Mouse (Mus musculus) forebrain, embryonic 10.5 days (tissue): ENCODE results near the gene Ifna1. TPM values are rescaled to one million over a fixed set of nuclear protein-coding genes. Genes with fewer than 3 reads are reported as not detected.

Experiments used
- DNase-seq: peaks from one replicate; pipeline ENCODE4 v3.0.0-alpha.2; 2017; ENCODE audit warnings: low spot score; ENCODE audit errors: extremely low spot score
- H3K27ac ChIP-seq: fragments of 300-500 bp; sonication (generic); 2 replicates; pipeline ENCODE4 v1.5.1; 2016; ENCODE audit warnings: mild to moderate bottlenecking
- H3K27me3 ChIP-seq: fragments of 300-500 bp; sonication (generic); 2 replicates; pipeline ENCODE4 v1.6.1; 2016; ENCODE audit warnings: mild to moderate bottlenecking; ENCODE audit not compliant: poor library complexity, severe bottlenecking
- H3K36me3 ChIP-seq: fragments of 300-500 bp; sonication (generic); replicated peaks from 2 replicates; pipeline ENCODE4 v1.6.1; 2016; ENCODE audit warnings: mild to moderate bottlenecking, moderate library complexity
- H3K4me1 ChIP-seq: fragments of 300-500 bp; sonication (generic); 2 replicates; pipeline ENCODE4 v1.6.1; 2016
- H3K4me3 ChIP-seq: fragments of 300-500 bp; sonication (generic); 2 replicates; pipeline ENCODE4 v1.5.1; 2016; ENCODE audit warnings: mild to moderate bottlenecking, moderate library complexity
- H3K9me3 ChIP-seq: fragments of 300-500 bp; sonication (generic); 2 replicates; pipeline ENCODE4 v1.6.1; 2016; ENCODE audit warnings: mild to moderate bottlenecking, moderate library complexity
- WGBS: fragments of 180-500 bp; shearing (Covaris S2); methylation state at CpG from one replicate; pipeline ENCODE4 v1.1.7; 2016; 5-methylcytosine and 5-hydroxymethylcytosine counted together
- polyA plus RNA-seq: library from polyadenylated mRNA; unstranded; fragments of >200 nt; fragmentation: Nextera tagmentation; extraction: Ambion mirVana; gene quantifications from 2 replicates; pipeline ENCODE4 v1.2.1, GENCODE M21; 2016

Ifna1 gene
- polyA plus RNA-seq, 1 experiment from 2014 or later: not detected

- H3K9me3 ChIP-seq: no peaks in the 10 kb centered on the region
- H3K4me3 ChIP-seq: no peak overlapping the region
- no peaks in the 10 kb centered on the region for H3K36me3 ChIP-seq
- H3K27ac ChIP-seq: no peak overlapping the region
- peaks cover 10% of the 10 kb centered on the region for H3K4me1 ChIP-seq
- WGBS: 57% methylated on average over 2 of the region's 2 CpGs
- no peaks in the 10 kb centered on the region for H3K27me3 ChIP-seq
- DNase-seq: no peak
Observed at GRCm38 (mm10) chr4:88845334-88845733, 4.6 kb upstream of the Ifna1 start.

GRCm38 (mm10) chr4:88851026-88851763 lies 1.3 kb downstream of the Ifna1 start:
- H3K4me3 ChIP-seq: no peak overlapping the region
- no peaks in the 10 kb centered on the region for H3K27me3 ChIP-seq
- no peak for DNase-seq
- 38% methylated on average over 4 of the region's 4 CpGs for WGBS
- H3K36me3 ChIP-seq: no peaks in the 10 kb centered on the region
- no peaks in the 10 kb centered on the region for H3K9me3 ChIP-seq
- H3K27ac ChIP-seq: peak overlapping the region; percentile 73; the same call in 1 of the 2 replicates
- peaks cover 15% of the 10 kb centered on the region for H3K4me1 ChIP-seq

- Histone ChIP-seq H3K9me3 (no peaks in the 10 kb centered on the region), H3K4me3 (no peak overlapping the region), H3K27me3 (peaks cover 23% of the 10 kb centered on the region), H3K36me3 (no peaks in the 10 kb centered on the region), H3K27ac (no peak overlapping the region), H3K4me1 (peaks cover 15% of the 10 kb centered on the region)
- no peak for DNase-seq
Observed at GRCm38 (mm10) chr4:88859214-88859613, 9.3 kb downstream of the Ifna1 start.

DNA sequence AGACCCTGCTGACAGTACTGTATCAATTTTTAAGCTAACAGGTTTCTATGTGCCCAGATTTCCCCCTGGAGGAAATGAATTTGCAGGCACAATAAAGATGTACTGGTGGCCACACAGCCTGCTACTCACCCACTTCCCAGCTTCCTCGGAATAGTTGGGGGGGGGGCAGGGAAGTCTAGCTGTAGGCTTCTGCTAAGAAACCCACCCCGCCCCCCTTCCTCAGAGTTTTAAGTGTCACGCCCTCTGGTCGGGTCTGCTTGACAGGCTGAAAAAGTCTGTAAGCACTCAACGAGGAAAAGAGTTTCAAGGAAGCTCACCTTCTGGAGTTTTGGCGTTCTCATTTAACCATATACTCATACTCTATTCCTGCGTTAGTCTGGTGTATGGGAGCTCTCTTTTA lies 13.4 kb downstream of the Ifna1 start:
- no peak for DNase-seq
- WGBS: 4% methylated on average over 7 of the region's 7 CpGs
- Histone ChIP-seq H3K27ac (no peak overlapping the region), H3K4me3 (no peak overlapping the region), H3K4me1 (peaks cover 29% of the 10 kb centered on the region), H3K36me3 (no peaks in the 10 kb centered on the region), H3K9me3 (no peaks in the 10 kb centered on the region), H3K27me3 (peaks cover 50% of the 10 kb centered on the region)

DNA sequence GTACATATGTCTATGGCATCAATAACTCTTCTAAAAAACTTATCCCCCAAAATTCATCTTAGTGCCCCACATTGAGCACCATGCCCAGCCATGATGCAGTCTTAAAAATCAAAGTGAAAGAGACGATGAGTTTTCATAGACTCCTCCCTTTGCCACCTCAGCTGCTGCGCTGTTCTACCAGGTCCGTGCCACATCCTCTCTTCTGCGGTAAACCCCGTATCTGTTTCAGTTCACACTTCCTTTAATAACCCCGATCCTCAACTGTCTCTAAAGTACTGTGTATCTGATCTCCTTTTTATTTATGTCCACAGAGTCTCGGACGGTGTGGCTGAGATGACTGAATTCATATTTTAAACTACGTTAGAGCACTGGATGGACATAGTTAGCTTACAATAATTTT lies 14.7 kb downstream of the Ifna1 start:
- H3K27ac ChIP-seq: no peak overlapping the region
- H3K36me3 ChIP-seq: no peaks in the 10 kb centered on the region
- peaks cover 57% of the 10 kb centered on the region for H3K27me3 ChIP-seq
- DNase-seq: no peak
- no peak overlapping the region for H3K4me3 ChIP-seq
- H3K4me1 ChIP-seq: peaks cover 33% of the 10 kb centered on the region
- WGBS: 69% methylated on average over 9 of the region's 9 CpGs
- no peaks in the 10 kb centered on the region for H3K9me3 ChIP-seq

GRCm38 (mm10) chr4:88865011-88865569 lies 15.2 kb downstream of the Ifna1 start:
- 61% methylated on average over 6 of the region's 6 CpGs for WGBS
- H3K27me3 ChIP-seq: peaks cover 57% of the 10 kb centered on the region

DNA sequence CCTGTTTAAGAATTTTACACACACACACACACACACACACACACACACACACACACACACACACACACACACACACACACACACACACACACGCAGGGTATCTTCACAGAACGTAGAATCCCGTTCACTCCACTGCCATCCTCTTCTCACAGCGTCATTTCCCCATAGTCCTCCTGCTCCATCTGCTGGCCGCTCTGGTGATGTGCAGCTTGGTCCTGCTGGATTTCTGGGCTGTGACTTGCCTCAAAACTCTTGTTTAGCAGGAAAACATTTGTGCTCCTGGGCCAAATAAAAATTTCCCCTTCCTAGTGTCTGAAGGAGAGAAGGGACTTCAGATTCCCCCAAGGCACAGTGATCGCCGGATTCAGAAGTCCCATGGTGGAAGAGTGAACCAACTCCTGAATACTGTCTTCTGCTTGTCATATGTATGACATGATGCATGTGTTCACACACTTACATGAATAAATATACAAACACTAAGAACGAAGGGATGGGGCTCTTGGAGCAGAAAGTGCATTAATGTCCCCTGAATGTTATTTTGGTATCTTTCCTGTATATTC lies 17.6 kb downstream of the Ifna1 start:
- no peaks in the 10 kb centered on the region for H3K36me3 ChIP-seq
- peak overlapping the region; percentile 72; the same call in 1 of the 2 replicates for H3K27ac ChIP-seq
- H3K27me3 ChIP-seq: peaks cover 49% of the 10 kb centered on the region
- peaks cover 33% of the 10 kb centered on the region for H3K4me1 ChIP-seq
- peak overlapping the region; percentile 64 for H3K4me3 ChIP-seq
- H3K9me3 ChIP-seq: no peaks in the 10 kb centered on the region
- peak; percentile 84 for DNase-seq
- WGBS: under 1% methylated on average over 8 of the region's 8 CpGs

More at GRCm38 (mm10) chr4:88865011-88865569, 15.2 kb downstream of the Ifna1 start:
- peaks cover 33% of the 10 kb centered on the region for H3K4me1 ChIP-seq
- H3K9me3 ChIP-seq: no peaks in the 10 kb centered on the region
- DNase-seq: no peak
- no peak overlapping the region for H3K4me3 ChIP-seq
- no peak overlapping the region for H3K27ac ChIP-seq
- no peaks in the 10 kb centered on the region for H3K36me3 ChIP-seq

- 8% methylated on average over 30 of the region's 31 CpGs for WGBS
- Histone ChIP-seq H3K27ac (peak overlapping the region; percentile 72), H3K4me1 (peaks cover 27% of the 10 kb centered on the region), H3K27me3 (peaks cover 41% of the 10 kb centered on the region), H3K36me3 (no peaks in the 10 kb centered on the region), H3K9me3 (no peaks in the 10 kb centered on the region), H3K4me3 (peak overlapping the region; percentile 64)
- DNase-seq: peak; percentile 59
Observed at GRCm38 (mm10) chr4:88867926-88868911, 18.3 kb downstream of the Ifna1 start.

DNA sequence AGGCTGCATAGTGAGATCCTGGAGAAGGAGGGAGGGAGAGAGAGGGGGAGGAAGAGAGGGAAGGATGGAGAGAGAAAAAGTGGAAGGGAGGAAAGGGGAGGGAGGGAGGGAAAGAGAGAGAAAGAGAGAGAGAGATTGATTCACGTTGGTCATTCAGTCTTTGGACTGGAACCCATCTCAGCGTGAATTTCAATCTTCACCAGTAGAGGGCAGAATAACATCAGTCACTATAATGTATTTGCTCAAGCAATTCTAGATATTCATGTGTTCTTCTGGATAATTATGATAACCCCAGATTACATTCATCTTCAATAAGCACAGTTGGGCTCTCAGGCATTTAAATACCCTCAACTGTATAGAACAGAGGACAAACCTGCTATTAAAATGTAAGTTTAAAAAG lies 22.8 kb downstream of the Ifna1 start:
- DNase-seq: no peak
- 0% methylated on average over 2 of the region's 2 CpGs for WGBS
- Histone ChIP-seq H3K36me3 (no peaks in the 10 kb centered on the region), H3K27ac (no peak overlapping the region), H3K4me1 (peaks cover 9% of the 10 kb centered on the region), H3K9me3 (no peaks in the 10 kb centered on the region), H3K27me3 (peaks cover 10% of the 10 kb centered on the region), H3K4me3 (no peak overlapping the region)

DNA sequence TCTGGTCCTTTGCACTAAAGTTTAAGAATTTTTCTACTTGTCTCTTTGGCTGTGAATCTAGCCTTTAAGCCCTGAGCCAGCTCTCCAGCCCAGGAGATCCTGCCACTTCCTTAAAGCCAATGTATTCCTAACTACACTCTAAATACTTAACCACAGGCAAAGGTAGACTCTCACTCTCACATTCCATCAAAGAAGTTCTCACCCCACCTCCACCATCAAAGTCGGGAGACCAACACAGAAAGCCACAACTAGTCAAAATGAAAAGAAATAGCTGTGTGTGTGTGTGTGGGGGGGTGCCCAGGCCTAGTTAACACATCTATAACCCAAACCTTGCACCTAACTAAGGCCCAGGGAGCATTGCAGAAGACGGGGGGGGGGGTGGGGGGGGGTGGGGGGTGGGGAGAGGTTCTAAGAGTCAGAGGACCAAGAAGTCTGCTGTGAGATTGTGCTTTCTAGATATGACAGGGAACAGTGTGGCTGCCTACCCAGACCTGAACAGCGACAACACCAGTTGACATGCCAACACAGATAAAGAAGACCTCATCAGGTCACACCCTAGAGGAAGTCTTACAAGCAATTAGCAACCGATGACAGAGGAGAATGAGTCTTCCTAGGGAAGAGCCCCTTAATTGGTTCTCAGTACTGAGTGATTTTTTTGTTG lies 25.7 kb downstream of the Ifna1 start:
- Histone ChIP-seq H3K27ac (no peak overlapping the region), H3K27me3 (peaks cover 2% of the 10 kb centered on the region; the same call in 1 of the 2 replicates), H3K9me3 (no peaks in the 10 kb centered on the region), H3K4me1 (peaks cover 3% of the 10 kb centered on the region; the same call in 1 of the 2 replicates), H3K4me3 (no peak overlapping the region), H3K36me3 (no peaks in the 10 kb centered on the region)
- 76% methylated on average over 3 of the region's 4 CpGs for WGBS
- no peak for DNase-seq

GRCm38 (mm10) chr4:88876520-88876919 lies 26.6 kb downstream of the Ifna1 start:
- WGBS: 84% methylated on average over 4 of the region's 4 CpGs
- Histone ChIP-seq H3K27ac (no peak overlapping the region), H3K9me3 (no peaks in the 10 kb centered on the region), H3K4me3 (no peak overlapping the region), H3K27me3 (no peaks in the 10 kb centered on the region; the same call in 1 of the 2 replicates), H3K4me1 (peaks cover 3% of the 10 kb centered on the region; the same call in 1 of the 2 replicates), H3K36me3 (no peaks in the 10 kb centered on the region)
- no peak for DNase-seq

GRCm38 (mm10) chr4:88878246-88878645 lies 28.4 kb downstream of the Ifna1 start:
- DNase-seq: no peak
- peaks cover 3% of the 10 kb centered on the region; the same call in 1 of the 2 replicates for H3K4me1 ChIP-seq
- WGBS: 49% methylated on average over 10 of the region's 10 CpGs

More at GRCm38 (mm10) chr4:88878246-88878645, 28.4 kb downstream of the Ifna1 start:
- H3K36me3 ChIP-seq: no peaks in the 10 kb centered on the region
- H3K4me3 ChIP-seq: no peak overlapping the region
- no peaks in the 10 kb centered on the region for H3K27me3 ChIP-seq
- H3K9me3 ChIP-seq: no peaks in the 10 kb centered on the region
- H3K27ac ChIP-seq: no peak overlapping the region
